In genomic region chrX:100195286-100195685, GRCm38 (mm10) we compare ENCODE assay signal across 21 mouse cellular contexts.
DNase-seq lines count a peak whose midpoint lies in the region; ATAC-seq and TF ChIP-seq lines count a peak whose summit lies in the region.
"Had no signal": no experiment of that assay in that cellular context is flagged by ENCODE, and none has a peak within 500 bp of the region (broad histone marks: within the 10 kb centered on the region; RNA-seq: fewer than 3 reads in every experiment).

No protein-coding gene starts in this region.

- H3K27ac ChIP-seq in embryonic facial prominence, embryonic 11.5 days (replicated peaks; ENCODE audit: low read depth, low read length): no peak overlapping the region
- no peak overlapping the region for H3K27ac ChIP-seq in embryonic facial prominence, embryonic 10.5 days (replicated peaks)
- H3K27ac ChIP-seq: forebrain, embryonic 13.5 days; hindbrain, postnatal 0 days; limb, embryonic 15.5 days; liver, embryonic 15.5 days had no signal

- H3K4me1 ChIP-seq in embryonic facial prominence, embryonic 11.5 days (ENCODE audit: control insufficient read depth, insufficient read depth, low read length): no peaks in the 10 kb centered on the region
- no peaks in the 10 kb centered on the region for H3K4me1 ChIP-seq in embryonic facial prominence, embryonic 10.5 days
- no peaks in the 10 kb centered on the region for H3K4me1 ChIP-seq in lung, adult 2 months (ENCODE audit: control insufficient read depth, insufficient read depth, low read length)
- H3K4me1 ChIP-seq: forebrain, embryonic 13.5 days; limb, embryonic 15.5 days; liver, embryonic 15.5 days had no signal

- no peak overlapping the region for H3K4me3 ChIP-seq in embryonic facial prominence, embryonic 11.5 days (ENCODE audit: low read depth, low read length)
- no peak overlapping the region for H3K4me3 ChIP-seq in embryonic facial prominence, embryonic 10.5 days
- no peak overlapping the region for H3K4me3 ChIP-seq in lung, adult 2 months (replicated peaks; ENCODE audit: extremely low read depth, low read depth, low read length)
- H3K4me3 ChIP-seq: erythroblast, embryonic 14.5 days; forebrain, embryonic 13.5 days; limb, embryonic 15.5 days; liver, embryonic 15.5 days had no signal

- TF ChIP-seq CTCF in lung, adult 2 months (IDR thresholded peaks at IDR 0.05; ENCODE audit: insufficient read depth, low read length): no peak

- H3K9me3 ChIP-seq in embryonic facial prominence, embryonic 11.5 days (replicated peaks; ENCODE audit: control insufficient read depth, low read length): no peaks in the 10 kb centered on the region
- H3K9me3 ChIP-seq in embryonic facial prominence, embryonic 10.5 days: no peaks in the 10 kb centered on the region
- H3K9me3 ChIP-seq: forebrain, embryonic 13.5 days; limb, embryonic 15.5 days; liver, embryonic 15.5 days had no signal

- no peaks in the 10 kb centered on the region for H3K27me3 ChIP-seq in embryonic facial prominence, embryonic 11.5 days (ENCODE audit: control insufficient read depth, insufficient read depth, low read length)
- peaks cover 48% of the 10 kb centered on the region for H3K27me3 ChIP-seq in embryonic facial prominence, embryonic 10.5 days (replicated peaks; ENCODE audit: low read depth, poor library complexity, severe bottlenecking)
- H3K27me3 ChIP-seq: forebrain, embryonic 13.5 days; limb, embryonic 15.5 days; liver, embryonic 15.5 days had no signal

- DNase-seq in embryonic facial prominence, embryonic 11.5 days (ENCODE audit: low spot score): peak; percentile 63
- no peak for DNase-seq in embryonic facial prominence, embryonic 10.5 days (ENCODE audit: low spot score)
- peak; percentile 0 for DNase-seq in kidney, adult 9 months
- DNase-seq in kidney, adult 11 months: no peak
- peak; percentile 1 for DNase-seq in lung, postnatal 10 days
- no peak for DNase-seq in lung, adult 2 months
- peak; percentile 37 for DNase-seq in forelimb bud, embryonic 11.5 days (ENCODE audit: low read depth, low spot score)
- DNase-seq: adrenal gland, postnatal 10 days; cerebellum, postnatal 10 days; gastrocnemius, postnatal 14 days; thymus, postnatal 14 days had no signal

- no peaks in the 10 kb centered on the region for H3K36me3 ChIP-seq in embryonic facial prominence, embryonic 11.5 days (replicated peaks; ENCODE audit: control insufficient read depth, insufficient read depth, low read depth, low read length)
- no peaks in the 10 kb centered on the region for H3K36me3 ChIP-seq in embryonic facial prominence, embryonic 10.5 days (replicated peaks)
- H3K36me3 ChIP-seq: limb, embryonic 15.5 days; liver, embryonic 15.5 days had no signal

- no peak for ATAC-seq in embryonic facial prominence, embryonic 11.5 days (replicated peaks; ENCODE audit: insufficient number of reproducible peaks, low FRiP score, low TSS enrichment, low read depth)
- ATAC-seq in megakaryocyte, adult 5-6 weeks (ENCODE audit: poor library complexity, severe bottlenecking): no peak
- ATAC-seq: CD4-positive, CD25-positive, alpha-beta regulatory T cell, adult 4 months; forebrain, embryonic 13.5 days; hindbrain, postnatal 0 days; intestine, postnatal 0 days; Patski had no signal

- 35% methylated on average over 2 of the region's 2 CpGs for WGBS in embryonic facial prominence, embryonic 11.5 days
- WGBS in embryonic facial prominence, embryonic 10.5 days: 46% methylated on average over 2 of the region's 2 CpGs
- WGBS in lung, adult 2 months: 41% methylated on average over 2 of the region's 2 CpGs

- TF ChIP-seq POLR2A in lung, adult 2 months (IDR thresholded peaks at IDR 0.05; ENCODE audit: borderline replicate concordance, extremely low read depth, low read depth, low read length): no peak

- H3K9ac ChIP-seq in embryonic facial prominence, embryonic 11.5 days (replicated peaks; ENCODE audit: low read length): no peak overlapping the region
- H3K9ac ChIP-seq: forebrain, embryonic 13.5 days; limb, embryonic 15.5 days; liver, embryonic 15.5 days had no signal

- no peak overlapping the region for H3K4me2 ChIP-seq in embryonic facial prominence, embryonic 11.5 days (ENCODE audit: low read depth, low read length)
- H3K4me2 ChIP-seq: forebrain, embryonic 13.5 days; heart, embryonic 11.5 days; limb, embryonic 15.5 days; liver, embryonic 15.5 days had no signal

Comparison
In these comparisons a context has a peak if more than half of its experiments do, and no peak if none do; other contexts are left out.
1. DNase-seq: peak in embryonic facial prominence, embryonic 11.5 days (single experiment), kidney, adult 9 months (single experiment), lung, postnatal 10 days (single experiment) and forelimb bud, embryonic 11.5 days (single experiment); none in embryonic facial prominence, embryonic 10.5 days (single experiment), kidney, adult 11 months (single experiment) and lung, adult 2 months (single experiment).